Mouse (Mus musculus) myocyte (in vitro differentiated cells): ENCODE measurements at regions not wholly inside any gene's neighbourhood (a gene's known extent, or its start where the extent isn't known, plus 50 kb on each side); places are given as distances from the start of the nearest gene placed in this dataset.

Experiments used
- E2F4 ChIP-seq: IDR thresholded peaks from one replicate; pipeline ENCODE4 v1.6.1; 2011; ENCODE audit warnings: mild to moderate bottlenecking, control low read depth, moderate library complexity; ENCODE audit not compliant: insufficient read depth
- MAX ChIP-seq: IDR thresholded peaks from one replicate; pipeline ENCODE4 v1.6.1; 2011; ENCODE audit warnings: low read depth, mild to moderate bottlenecking, control low read depth
- POLR2A ChIP-seq: IDR thresholded peaks from one replicate; pipeline ENCODE4 v1.6.1; 2011; ENCODE audit warnings: low read depth, mild to moderate bottlenecking, control low read depth, moderate library complexity; ENCODE audit not compliant: insufficient read length

- TF ChIP-seq POLR2A = no peak
- no peak for TF ChIP-seq E2F4
- TF ChIP-seq MAX = no peak
Measured at GRCm38 (mm10) chr13:15221322-15221721, 241.7 kb upstream of the Gli3 start.
